8 mouse cellular contexts compared by ENCODE assay signal in genomic region chr17:27634871-27635574, GRCm38 (mm10). TPM values are rescaled to one million over a fixed set of nuclear protein-coding genes. Genes with fewer than 3 reads are reported as not detected.
A peak's percentile ranks its signal among the peaks of the same experiment; 100 is the strongest.
DNase-seq lines count a peak whose midpoint lies in the region; ATAC-seq and TF ChIP-seq lines count a peak whose summit lies in the region.

Gene RPS10-NUDT3 (minus strand): TSS chr17:27635222.

- H3K79me2 ChIP-seq in macrophage (ENCODE audit: inconsistent target) = peaks cover 33% of the 10 kb centered on the region

- under 1% methylated on average over 62 of the region's 72 CpGs for WGBS in hindbrain, embryonic 14.5 days
- whole genome bisulfite sequencing in macrophage (ENCODE audit: missing documents) = 1% methylated on average over 69 of the region's 72 CpGs

- H3K4me3 ChIP-seq in hindbrain, embryonic 14.5 days (replicated peaks; ENCODE audit: low read length) = peak within 1 kb of the TSS; percentile 84
- peak within 1 kb of the TSS; percentile 92 for H3K4me3 ChIP-seq in left cerebral cortex, adult 2 months
- H3K4me3 ChIP-seq in macrophage (ENCODE audit: inconsistent target) = peak within 1 kb of the TSS; percentile 83

- TF ChIP-seq CTCF in left cerebral cortex, adult 2 months (IDR thresholded peaks at IDR 0.05) = no peak; the same call in 1 of the 2 replicates

- DNase-seq in T-cell, adult 2 months (ENCODE audit: low spot score) = peak; percentile 87
- peak; percentile 91 to 92 for DNase-seq in cerebellum, postnatal 14 days
- peak; percentile 71 to 83 for DNase-seq in frontal cortex, postnatal 25 days (ENCODE audit: low spot score in 2 of 2)
- DNase-seq in hindbrain, embryonic 14.5 days (ENCODE audit: low spot score) = peak; percentile 92
- peak; percentile 90 to 91 for DNase-seq in left cerebral cortex, adult 2 months (ENCODE audit: extremely low spot score in 1 of 2, low spot score in 2 of 2)
- peak; percentile 87 for DNase-seq in retina, postnatal 7 days (ENCODE audit: low read depth, low spot score)
- DNase-seq in urinary bladder, adult 18-20 months (ENCODE audit: low spot score in 2 of 2) = peak; percentile 77 to 78

- H3K9ac ChIP-seq in hindbrain, embryonic 14.5 days = peak within 1 kb of the TSS; percentile 84

- intact Hi-C loops in left cerebral cortex, adult 2 months (cut with DNase I) = loop anchor here (5.0 kb wide), 2 partner anchors 52 to 127 kb away; no protein-coding TSS in a partner anchor

- ATAC-seq in hindbrain, embryonic 14.5 days (ENCODE audit: low FRiP score) = peak; percentile 96

- peaks cover 21% of the 10 kb centered on the region for H3K4me1 ChIP-seq in hindbrain, embryonic 14.5 days (replicated peaks; ENCODE audit: control insufficient read depth, insufficient read depth, low read length)

- peak within 1 kb of the TSS; percentile 96 for H3K4me2 ChIP-seq in hindbrain, embryonic 14.5 days (replicated peaks)

- H3K27me3 ChIP-seq in hindbrain, embryonic 14.5 days (ENCODE audit: control insufficient read depth, insufficient read depth, low read length) = no peaks in the 10 kb centered on the region

- H3K27ac ChIP-seq in hindbrain, embryonic 14.5 days = peak within 1 kb of the TSS; percentile 88
- peak within 1 kb of the TSS; percentile 84 for H3K27ac ChIP-seq in left cerebral cortex, adult 2 months
- peak within 1 kb of the TSS; percentile 46 for H3K27ac ChIP-seq in macrophage

- no peaks in the 10 kb centered on the region for H3K9me3 ChIP-seq in hindbrain, embryonic 14.5 days (ENCODE audit: control insufficient read depth, low read length)

- H3K36me3 ChIP-seq in hindbrain, embryonic 14.5 days (replicated peaks; ENCODE audit: control insufficient read depth, insufficient read depth) = peaks cover 41% of the 10 kb centered on the region
- H3K36me3 ChIP-seq in macrophage (ENCODE audit: inconsistent target) = peaks cover 37% of the 10 kb centered on the region

RNA-seq across cellular contexts. Expression of gene RPS10-NUDT3, which starts in this region (rescaled TPM):
- not detected in 2 replicates for polyA plus RNA-seq in hindbrain, embryonic 14.5 days (2014; fragmentation: Nextera tagmentation; extraction: Ambion mirVana)
- 1 to 10 TPM in 1 of 2 experiments, not detected in 1; 2.0 TPM for total RNA-seq in left cerebral cortex, adult 2 months (2021)
- total RNA-seq in macrophage (2018; cell fraction: chromatin; rRNA removed) = not detected
- under 1 TPM in 2 of 26 experiments, not detected in 24; 0.18 TPM for total RNA-seq in macrophage (2018; cell fraction: cytosol; rRNA removed)
- total RNA-seq in macrophage (2018; cell fraction: nucleus; rRNA removed) = not detected
- polyA plus RNA-seq in macrophage (2018) = not detected in 3 replicates

Comparison
In these comparisons a context has a peak if more than half of its experiments do, and no peak if none do; other contexts are left out.
1. Peak in every context shown above with its lines: DNase-seq, ATAC-seq, H3K4me3 ChIP-seq and H3K27ac ChIP-seq.
2. Peak in DNase-seq, ATAC-seq, H3K4me3 ChIP-seq, H3K27ac ChIP-seq, H3K9ac ChIP-seq and H3K4me2 ChIP-seq in hindbrain, embryonic 14.5 days; RNA of the gene not detected or under 1 TPM.